Mouse (Mus musculus) stomach, embryonic 16.5 days (tissue): ENCODE measurements at regions not wholly inside any gene's neighbourhood (a gene's known extent, or its start where the extent isn't known, plus 50 kb on each side); places are given as distances from the start of the nearest gene placed in this dataset.

Experiments used
- ATAC-seq: fragments of 200-750 bp; cut with Nextera tagmentation; 2 replicates; pipeline ENCODE4 v1.8.0; 2017; ENCODE audit warnings: moderate number of reproducible peaks, moderate TSS enrichment; ENCODE audit not compliant: insufficient read depth, low FRiP score
- H3K27ac ChIP-seq: fragments of 300-500 bp; sonication (generic); 2 replicates; pipeline ENCODE4 v1.5.1; 2014; ENCODE audit warnings: low read length
- H3K27me3 ChIP-seq: fragments of 300-500 bp; sonication (generic); 2 replicates; pipeline ENCODE4 v1.6.1; 2014; ENCODE audit warnings: low read length, control low read depth, mixed read lengths; ENCODE audit not compliant: control insufficient read depth, insufficient read depth
- H3K36me3 ChIP-seq: fragments of 300-500 bp; sonication (generic); 2 replicates; pipeline ENCODE4 v1.6.1; 2014; ENCODE audit warnings: low read length; ENCODE audit not compliant: control insufficient read depth, insufficient read depth
- H3K4me1 ChIP-seq: fragments of 300-500 bp; sonication (generic); 2 replicates; pipeline ENCODE4 v1.6.1; 2014; ENCODE audit warnings: low read length, control low read depth, mixed read lengths; ENCODE audit not compliant: control insufficient read depth, insufficient read depth
- H3K4me2 ChIP-seq: fragments of 300-500 bp; sonication (generic); 2 replicates; pipeline ENCODE4 v1.6.1; 2014; ENCODE audit warnings: low read depth, low read length, mixed read lengths
- H3K4me3 ChIP-seq: fragments of 300-500 bp; sonication (generic); replicated peaks from 2 replicates; pipeline ENCODE4 v1.5.1; 2014; ENCODE audit warnings: mild to moderate bottlenecking, low read length
- H3K9ac ChIP-seq: fragments of 300-500 bp; sonication (generic); 2 replicates; pipeline ENCODE4 v1.6.1; 2014; ENCODE audit warnings: low read length
- H3K9me3 ChIP-seq: fragments of 300-500 bp; sonication (generic); replicated peaks from 2 replicates; pipeline ENCODE4 v1.6.1; 2016; ENCODE audit warnings: low read length, control low read depth; ENCODE audit not compliant: control insufficient read depth
- WGBS: fragments of 180-500 bp; shearing (Covaris S2); extraction: QIAGEN DNeasy Blood & Tissue Kit; methylation state at CpG from one replicate; pipeline ENCODE4 v1.1.7; 2014; 5-methylcytosine and 5-hydroxymethylcytosine counted together

GRCm38 (mm10) chr5:85571967-85572366 is 493.4 kb downstream of the Cenpc1 start:
- WGBS = 78% methylated on average over 4 of the region's 4 CpGs
- H3K27me3 ChIP-seq = no peaks in the 10 kb centered on the region
- H3K4me1 ChIP-seq = no peaks in the 10 kb centered on the region
- H3K4me3 ChIP-seq = no peak overlapping the region
- no peaks in the 10 kb centered on the region for H3K9me3 ChIP-seq
- H3K9ac ChIP-seq = no peak overlapping the region
- ATAC-seq = no peak
- H3K4me2 ChIP-seq = no peak overlapping the region
- no peaks in the 10 kb centered on the region for H3K36me3 ChIP-seq
- H3K27ac ChIP-seq = no peak overlapping the region

GRCm38 (mm10) chr5:85571381-85571780 is 494.0 kb downstream of the Cenpc1 start:
- ATAC-seq = no peak
- Histone ChIP-seq H3K4me1 (no peaks in the 10 kb centered on the region), H3K9me3 (no peaks in the 10 kb centered on the region), H3K27ac (no peak overlapping the region), H3K4me2 (no peak overlapping the region), H3K36me3 (no peaks in the 10 kb centered on the region), H3K27me3 (no peaks in the 10 kb centered on the region), H3K9ac (no peak overlapping the region), H3K4me3 (no peak overlapping the region)
- WGBS = 67% methylated on average over 3 of the region's 3 CpGs

DNA sequence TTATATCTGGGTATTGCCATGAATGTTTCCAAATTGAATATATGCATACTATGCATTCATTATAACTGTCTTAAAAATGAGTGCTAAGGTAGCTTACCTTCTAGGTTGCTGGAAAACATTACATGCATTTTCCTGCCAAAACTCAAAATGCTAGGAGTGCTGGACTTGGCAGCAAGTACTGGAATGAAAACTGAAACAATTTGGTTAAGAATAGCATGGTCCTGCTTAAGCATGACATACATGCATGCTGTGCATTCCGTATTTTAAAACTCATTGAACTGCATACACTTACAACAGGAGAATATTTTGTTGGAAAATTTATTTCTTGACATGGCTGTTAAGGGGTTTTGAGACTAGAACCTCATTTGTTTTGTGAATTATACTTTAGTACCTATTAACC is 529.1 kb downstream of the Cenpc1 start:
- Histone ChIP-seq H3K36me3 (no peaks in the 10 kb centered on the region), H3K9me3 (no peaks in the 10 kb centered on the region), H3K27ac (no peak overlapping the region), H3K4me1 (no peaks in the 10 kb centered on the region), H3K9ac (no peak overlapping the region), H3K27me3 (no peaks in the 10 kb centered on the region), H3K4me2 (no peak overlapping the region), H3K4me3 (no peak overlapping the region)
- WGBS = 83% methylated on average over 1 of the region's 1 CpGs
- no peak for ATAC-seq

DNA sequence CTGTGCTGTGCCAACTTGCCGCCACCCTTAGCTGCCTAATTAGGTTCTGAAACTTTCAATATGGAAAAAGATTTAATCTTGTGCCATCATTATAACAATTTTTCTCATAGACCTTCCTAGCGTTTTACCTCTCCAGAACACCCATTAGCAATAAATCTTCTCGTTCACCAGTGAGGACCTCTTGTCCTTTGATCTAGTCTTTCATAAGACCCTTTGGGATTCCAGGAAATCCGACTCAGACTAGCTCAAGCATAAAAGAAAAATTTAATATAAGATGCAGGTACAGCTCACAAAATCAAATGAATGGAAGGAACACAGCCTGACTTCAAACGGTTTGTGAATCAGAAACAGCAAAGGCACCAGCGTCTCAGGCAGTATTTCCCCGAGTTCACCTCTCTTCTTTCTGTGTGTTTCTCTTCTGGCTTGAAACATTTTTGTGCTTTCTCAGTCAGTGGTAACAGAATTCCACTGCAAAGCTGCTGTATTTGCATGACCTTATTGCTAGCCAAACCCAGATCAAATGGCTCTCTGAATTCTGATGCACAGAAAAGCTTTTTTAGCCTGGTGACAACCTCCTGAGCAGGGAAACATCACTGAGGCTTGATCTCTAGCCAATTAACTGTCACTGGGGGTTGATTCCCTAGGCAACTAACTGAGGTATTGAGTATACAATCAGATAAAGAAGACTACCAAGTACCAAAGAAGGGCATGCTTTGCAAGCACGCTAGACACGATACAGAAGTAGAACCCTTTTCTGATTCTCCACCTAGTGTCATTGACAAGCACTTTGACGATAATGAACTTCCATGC is 539.8 kb downstream of the Cenpc1 start:
- no peak for ATAC-seq
- H3K9me3 ChIP-seq = no peaks in the 10 kb centered on the region
- no peaks in the 10 kb centered on the region for H3K27me3 ChIP-seq
- no peak overlapping the region for H3K4me3 ChIP-seq
- H3K27ac ChIP-seq = no peak overlapping the region
- H3K9ac ChIP-seq = no peak overlapping the region
- 75% methylated on average over 10 of the region's 10 CpGs for WGBS
- no peak overlapping the region for H3K4me2 ChIP-seq
- H3K4me1 ChIP-seq = no peaks in the 10 kb centered on the region
- H3K36me3 ChIP-seq = no peaks in the 10 kb centered on the region

DNA sequence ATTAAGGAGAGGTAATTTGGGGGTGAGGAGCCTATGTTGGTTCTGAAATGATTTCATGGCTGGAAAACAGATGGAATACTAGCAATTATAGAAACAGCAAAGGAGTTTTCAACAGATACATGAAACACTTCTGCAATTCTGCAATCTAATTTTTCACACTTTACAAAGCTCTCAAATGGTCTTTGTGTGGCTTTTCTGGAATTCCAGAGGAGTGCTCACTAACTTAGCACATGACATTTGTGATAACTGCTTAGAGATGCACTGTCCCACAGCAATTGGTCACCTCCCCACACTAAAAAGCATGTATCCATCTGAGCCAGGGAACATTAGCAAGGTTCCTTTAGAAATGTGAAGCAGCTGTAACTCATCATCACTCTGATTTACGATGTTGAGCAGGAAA is 560.1 kb downstream of the Cenpc1 start:
- 62% methylated on average over 1 of the region's 1 CpGs for WGBS
- ATAC-seq = no peak
- no peaks in the 10 kb centered on the region for H3K27me3 ChIP-seq

DNA sequence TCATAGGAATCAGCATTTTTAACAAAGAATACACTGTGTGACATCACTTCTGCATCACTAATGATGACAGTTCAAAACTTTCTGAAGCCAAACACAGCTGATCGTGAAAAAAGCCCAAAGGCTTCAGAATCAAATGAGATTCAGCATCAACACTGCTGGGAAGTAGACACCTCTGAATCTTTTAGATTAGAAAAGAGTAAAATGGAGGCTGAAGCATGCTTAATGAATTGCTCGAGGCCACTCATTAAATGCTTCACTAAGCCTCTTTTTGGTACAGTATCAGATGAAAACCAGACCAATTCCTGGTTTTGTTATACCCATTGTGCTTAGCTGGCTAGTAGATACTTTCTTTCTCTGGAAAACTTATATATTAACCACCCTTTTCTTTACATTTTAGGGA is 568.1 kb downstream of the Cenpc1 start:
- Histone ChIP-seq H3K27me3 (no peaks in the 10 kb centered on the region), H3K27ac (no peak overlapping the region), H3K4me3 (no peak overlapping the region), H3K4me1 (no peaks in the 10 kb centered on the region), H3K36me3 (no peaks in the 10 kb centered on the region), H3K9ac (no peak overlapping the region), H3K9me3 (no peaks in the 10 kb centered on the region), H3K4me2 (no peak overlapping the region)
- no peak for ATAC-seq
- 79% methylated on average over 2 of the region's 2 CpGs for WGBS

More for the DNA sequence above, 560.1 kb downstream of the Cenpc1 start:
- no peaks in the 10 kb centered on the region for H3K36me3 ChIP-seq
- H3K9me3 ChIP-seq = no peaks in the 10 kb centered on the region
- no peak overlapping the region for H3K27ac ChIP-seq
- H3K4me1 ChIP-seq = no peaks in the 10 kb centered on the region
- no peak overlapping the region for H3K4me3 ChIP-seq
- no peak overlapping the region for H3K4me2 ChIP-seq
- no peak overlapping the region for H3K9ac ChIP-seq

- Histone ChIP-seq H3K9me3 (no peaks in the 10 kb centered on the region), H3K27me3 (no peaks in the 10 kb centered on the region), H3K36me3 (no peaks in the 10 kb centered on the region), H3K27ac (no peak overlapping the region), H3K9ac (no peak overlapping the region), H3K4me2 (no peak overlapping the region), H3K4me1 (no peaks in the 10 kb centered on the region), H3K4me3 (no peak overlapping the region)
- ATAC-seq = no peak
- 80% methylated on average over 2 of the region's 2 CpGs for WGBS
These were observed 579.6 kb downstream of the Cenpc1 start for GRCm38 (mm10) chr5:85485733-85486322.

GRCm38 (mm10) chr5:85485157-85485556 is 580.2 kb downstream of the Cenpc1 start:
- Histone ChIP-seq H3K4me1 (no peaks in the 10 kb centered on the region), H3K36me3 (no peaks in the 10 kb centered on the region), H3K4me3 (no peak overlapping the region), H3K9ac (no peak overlapping the region), H3K4me2 (no peak overlapping the region), H3K27ac (no peak overlapping the region), H3K27me3 (no peaks in the 10 kb centered on the region), H3K9me3 (no peaks in the 10 kb centered on the region)
- no peak for ATAC-seq

GRCm38 (mm10) chr5:85467811-85468210 is 597.6 kb downstream of the Cenpc1 start:
- ATAC-seq = no peak
- no peaks in the 10 kb centered on the region for H3K4me1 ChIP-seq
- no peak overlapping the region for H3K9ac ChIP-seq
- no peak overlapping the region for H3K4me3 ChIP-seq
- no peaks in the 10 kb centered on the region for H3K36me3 ChIP-seq
- no peak overlapping the region for H3K4me2 ChIP-seq
- no peaks in the 10 kb centered on the region for H3K27me3 ChIP-seq
- H3K27ac ChIP-seq = no peak overlapping the region
- H3K9me3 ChIP-seq = no peaks in the 10 kb centered on the region
